Mouse (Mus musculus) T-helper 17 cell (primary cell): ENCODE data around the gene Zfp606.

Experiments
- in situ Hi-C, 2 experiments: fragments of 300-600 bp; cut with MboI, MseI; formaldehyde crosslinking; loops; 1 replicate in 1 of 2; 2 replicates in 1 of 2; pipeline ENCODE4 v1.15.1; 2025; ENCODE audit warnings: high pct_unique_total_duplicates in 2 of 2

Gene Zfp606

DNA sequence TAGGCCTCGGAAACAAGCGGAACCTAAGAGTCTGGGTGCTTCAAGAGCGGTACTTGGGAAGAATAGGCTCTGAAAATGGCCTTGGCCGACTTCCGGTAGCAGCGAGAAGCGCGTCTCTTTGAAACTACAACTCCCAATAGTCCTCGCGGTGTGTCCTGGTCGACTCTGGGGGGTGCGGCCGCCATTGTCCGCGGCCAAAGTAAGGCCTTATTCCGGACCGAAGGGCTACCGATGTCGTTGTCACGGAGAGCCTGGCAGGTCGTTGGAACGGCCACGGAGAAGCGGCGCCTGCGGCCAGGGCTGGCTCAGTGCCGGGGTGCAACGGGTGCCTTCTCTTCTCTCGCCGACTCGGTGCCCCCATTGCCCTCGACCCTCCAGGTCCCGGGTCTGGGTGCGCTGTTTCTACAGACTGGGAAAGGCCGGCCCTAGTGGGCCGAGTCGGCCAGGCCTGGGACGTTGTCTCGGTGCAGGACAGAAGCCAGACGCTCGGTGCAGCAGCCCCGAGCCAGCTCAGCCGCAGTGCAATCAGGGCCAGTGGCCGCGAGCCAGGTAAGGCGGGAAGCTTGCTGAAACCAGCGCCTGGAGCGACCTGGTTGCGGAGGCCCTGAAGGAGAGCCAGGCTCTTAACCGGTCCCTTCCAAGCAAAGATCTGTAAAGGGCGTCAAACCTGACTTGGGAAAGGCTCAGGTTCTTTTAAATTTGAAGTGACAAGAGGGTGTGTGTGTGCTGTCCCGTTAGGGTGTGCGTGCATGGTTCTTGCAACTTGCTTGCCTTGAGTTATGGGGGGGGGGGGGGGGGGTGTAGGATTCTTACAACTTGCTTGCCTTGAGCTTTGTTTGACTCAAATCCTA lies at the start of gene Zfp606:
Zfp606 (plus strand) TSS at position 136 of the 851 bp plus-strand sequence.
- in situ Hi-C loops: loop anchor here (10.0 to 25.0 kb wide), 3 partner anchors 409 to 809 kb away; partner anchors contain the start of genes Lig1 (in 1 of the 2), Mzf1 (in 1 of the 2), Zfp128 (in 1 of the 2) and Zscan22 (in 1 of the 2)

DNA sequence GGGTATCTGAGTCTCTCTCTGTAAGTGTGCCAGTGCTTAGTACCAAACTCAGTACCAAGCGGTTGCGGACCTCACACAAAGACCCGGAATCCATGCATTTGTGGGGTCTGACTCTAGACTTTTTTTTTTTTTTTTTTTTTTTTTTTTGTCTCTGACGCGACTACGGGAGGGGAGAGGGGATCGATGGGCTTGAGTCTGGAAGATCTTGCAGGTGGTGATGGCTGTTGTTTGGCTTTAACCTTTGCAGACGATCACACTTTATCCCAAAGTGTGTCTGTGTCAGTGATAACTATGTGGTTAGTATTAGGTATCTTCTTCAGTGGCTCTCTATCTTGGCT lies 885 bp downstream of the Zfp606 start:
- in situ Hi-C loops: loop anchor here (10.0 to 25.0 kb wide), 3 partner anchors 408 to 808 kb away; partner anchors contain the start of genes Lig1 (in 1 of the 2), Mzf1 (in 1 of the 2), Zfp128 (in 1 of the 2) and Zscan22 (in 1 of the 2)

DNA sequence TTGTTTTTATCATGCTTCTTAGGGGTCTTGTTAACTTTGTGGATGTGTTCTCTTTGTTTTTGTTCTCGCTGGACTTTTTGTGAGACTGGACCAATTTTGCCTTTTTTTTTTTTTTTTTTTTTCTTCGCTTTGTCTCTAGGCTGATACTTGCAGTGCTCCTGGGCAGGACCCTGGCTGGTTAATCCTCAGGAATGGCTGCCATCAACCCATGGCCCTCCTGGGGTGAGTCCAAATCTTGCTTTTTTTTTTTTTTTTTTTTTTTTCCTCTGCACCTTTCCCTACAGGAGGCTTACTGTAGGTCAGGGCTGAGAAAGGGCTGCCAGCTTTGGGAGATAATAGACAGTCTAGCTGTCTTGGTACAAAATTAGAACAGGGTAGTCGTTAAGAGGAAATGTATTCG lies 1.4 kb downstream of the Zfp606 start:
- in situ Hi-C loops: loop anchor here (10.0 to 25.0 kb wide), 3 partner anchors 408 to 808 kb away; partner anchors contain the start of genes Lig1 (in 1 of the 2), Mzf1 (in 1 of the 2), Zfp128 (in 1 of the 2) and Zscan22 (in 1 of the 2)

DNA sequence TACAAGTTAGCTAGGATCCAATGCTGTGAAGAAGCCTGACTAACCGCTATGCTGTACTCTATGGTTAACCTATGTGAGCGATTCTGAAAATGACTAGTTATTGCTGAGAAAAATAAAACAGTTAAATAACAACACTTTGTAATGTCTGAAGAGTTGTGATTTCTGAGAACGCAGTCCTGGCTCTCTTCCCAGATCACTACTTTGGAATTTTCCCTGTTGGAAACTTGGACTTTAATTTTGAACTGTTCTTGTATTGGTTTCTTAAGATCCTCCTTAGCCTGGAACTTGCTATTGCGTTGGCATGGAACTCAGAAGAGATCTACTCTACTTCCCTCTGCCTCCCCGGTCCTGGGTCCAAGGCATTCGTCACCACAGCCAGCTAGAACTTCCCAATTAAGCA lies 5.7 kb downstream of the Zfp606 start:
- in situ Hi-C loops: loop anchor here (5.0 to 25.0 kb wide), 4 partner anchors 294 to 804 kb away; partner anchors contain the start of genes Lig1 (in 2 of the 2), Zswim9 (in 2 of the 2), Zfp128 (in 1 of the 2) and Zscan22 (in 1 of the 2)

DNA sequence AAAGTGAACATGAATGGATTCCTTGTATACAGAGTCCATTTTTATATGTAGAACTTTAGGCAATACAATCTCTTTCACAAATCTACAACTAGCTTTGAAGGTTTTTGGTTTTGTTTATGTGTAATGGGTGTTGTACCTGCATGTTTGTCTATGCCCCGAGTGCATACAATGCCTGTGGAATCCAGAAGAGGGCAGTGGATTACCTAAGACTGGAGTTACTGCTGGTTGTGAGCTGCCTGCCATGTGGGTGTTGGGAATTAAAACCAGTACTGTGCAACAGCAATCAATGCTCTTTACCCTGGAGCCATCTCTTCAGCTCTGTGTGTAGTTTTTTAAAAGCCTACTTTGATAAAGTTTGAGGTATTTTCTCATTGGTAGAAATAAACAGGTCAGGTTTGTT lies 7.9 kb downstream of the Zfp606 start:
- in situ Hi-C loops: loop anchor here (25.0 kb wide), 2 partner anchors 401 to 801 kb away; partner anchors contain the start of genes Lig1 (in 1 of the 2), Zfp128 (in 1 of the 2), Zscan22 (in 1 of the 2) and Zswim9 (in 1 of the 2)

DNA sequence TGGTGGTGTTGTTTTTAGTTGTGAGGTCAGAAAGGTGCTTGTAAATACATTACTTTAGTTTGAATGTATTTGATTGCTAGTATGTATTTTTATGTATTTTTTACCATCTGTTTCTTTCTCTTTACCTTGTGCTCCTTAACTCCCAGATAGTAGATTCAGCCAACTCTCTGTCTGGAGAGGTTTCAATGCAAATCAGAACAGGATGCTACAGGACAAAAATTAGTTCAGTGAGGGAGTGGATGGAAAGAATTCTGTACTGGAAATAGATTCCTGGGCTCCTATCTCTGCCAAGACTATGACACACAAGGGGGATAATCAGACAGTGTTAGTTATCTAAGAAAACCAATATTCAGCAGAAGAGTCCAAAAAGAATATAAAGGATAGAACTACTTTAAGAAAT lies 8.6 kb downstream of the Zfp606 start:
- in situ Hi-C loops: loop anchor here (25.0 kb wide), 2 partner anchors 401 to 801 kb away; partner anchors contain the start of genes Lig1 (in 1 of the 2), Zfp128 (in 1 of the 2), Zscan22 (in 1 of the 2) and Zswim9 (in 1 of the 2)

DNA sequence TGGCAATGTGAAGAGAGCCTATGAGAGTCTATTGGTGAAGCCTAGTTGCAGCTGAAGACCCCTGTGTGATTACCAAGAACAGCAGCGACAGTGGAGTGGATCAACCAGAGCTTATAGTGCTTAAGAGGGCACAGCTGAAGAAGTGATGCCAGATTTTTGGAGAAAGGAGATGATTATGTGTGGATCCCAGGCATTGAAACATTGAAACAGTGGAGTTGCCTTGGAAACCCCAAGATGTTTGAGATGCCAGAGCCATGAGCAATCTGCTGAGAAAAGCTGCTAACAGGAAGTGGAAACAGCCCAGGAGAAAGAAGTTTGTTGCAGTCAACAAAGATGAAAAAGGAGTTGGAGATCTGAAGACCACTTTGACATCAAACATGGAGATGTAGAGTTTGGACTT lies 32.8 kb downstream of the Zfp606 start:
- in situ Hi-C loops: no loop called here

DNA sequence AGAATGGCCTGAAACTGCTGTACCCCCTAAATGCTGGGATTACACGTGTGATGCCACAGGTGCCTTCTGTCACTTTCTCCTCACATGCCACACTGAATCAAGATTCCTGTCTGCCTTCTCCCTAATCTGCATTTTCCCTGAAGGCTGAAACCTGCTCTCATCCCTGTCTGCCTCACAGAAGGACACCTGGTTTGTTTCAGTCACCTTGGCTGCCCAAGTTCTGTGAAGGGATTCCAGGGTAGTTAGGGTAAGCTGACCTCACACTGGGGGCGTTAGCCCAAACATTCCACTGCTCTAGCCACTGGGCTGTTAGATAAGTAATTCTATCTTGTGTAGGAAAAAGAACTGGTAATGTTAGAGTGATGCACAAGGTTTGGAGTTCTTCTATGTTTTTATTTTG lies 34.1 kb downstream of the Zfp606 start, which contains the start of gene 2900092C05Rik:
2900092C05Rik (plus strand) TSS at position 301 of the 400 bp plus-strand sequence.
- in situ Hi-C loops: no loop called here
